Mouse (Mus musculus) liver, postnatal 0 days (tissue): ENCODE data around the gene Cda.

Experiments used
- CTCF ChIP-seq: sonication (generic); IDR thresholded peaks from 2 replicates; pipeline ENCODE4 v1.5.1; 2016; ENCODE audit warnings: antibody characterized with exemption, low read depth
- EP300 ChIP-seq: IDR thresholded peaks from 2 replicates; pipeline ENCODE4 v1.6.1; 2016; ENCODE audit warnings: antibody characterized with exemption, low read depth, mild to moderate bottlenecking

DNA sequence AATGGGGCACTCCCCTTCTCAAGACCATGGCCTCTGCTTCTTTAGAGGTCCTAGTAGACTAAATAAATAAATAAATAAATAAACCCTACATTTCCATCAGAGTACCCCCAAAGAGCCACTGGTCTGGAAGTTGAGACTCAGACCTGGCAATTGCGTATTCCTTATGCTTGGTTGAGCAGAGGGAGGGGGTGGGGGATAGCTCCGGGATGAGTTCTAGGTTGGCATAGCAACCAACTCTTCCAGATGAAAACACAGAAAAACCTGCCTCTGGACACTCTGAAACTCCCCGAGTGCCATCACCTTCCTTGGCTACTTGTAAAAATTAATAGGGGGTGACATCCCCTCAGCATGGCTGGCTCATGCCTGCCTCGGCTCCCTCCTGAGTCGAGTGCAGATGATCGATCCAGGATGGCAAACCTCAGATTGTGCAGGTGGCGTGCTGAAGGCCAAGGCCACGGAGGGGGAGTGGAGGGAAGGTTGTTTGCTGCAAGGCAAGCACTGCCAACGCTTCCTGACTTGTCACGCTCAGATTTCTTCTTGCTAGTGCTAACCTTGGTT is 12.4 kb upstream of the Cda start:
- TF ChIP-seq CTCF, result no peak
- TF ChIP-seq EP300, result no peak
